Mouse (Mus musculus) heart, postnatal 25 days (tissue): ENCODE measurements around the gene Zdhhc8. TPM values are rescaled to one million over a fixed set of nuclear protein-coding genes. Genes with fewer than 3 reads are reported as not detected.

ENCODE experiments used
- DNase-seq: peaks from one replicate; pipeline ENCODE4 v3.0.0; 2022; ENCODE audit warnings: low spot score
- intact Hi-C: fragments of 180-260 bp; cut with DNase I; formaldehyde crosslinking; loops from one replicate; pipeline ENCODE4 v1.15.1; 2025
- total RNA-seq, 2 experiments: library from RNA; stranded (reverse); gene quantifications; 2 replicates each; pipeline ENCODE4 v1.2.3; 2021

The Zdhhc8 gene
- total RNA-seq, 2 experiments from 2014 or later: 22.4 to 24.1 TPM

DNA sequence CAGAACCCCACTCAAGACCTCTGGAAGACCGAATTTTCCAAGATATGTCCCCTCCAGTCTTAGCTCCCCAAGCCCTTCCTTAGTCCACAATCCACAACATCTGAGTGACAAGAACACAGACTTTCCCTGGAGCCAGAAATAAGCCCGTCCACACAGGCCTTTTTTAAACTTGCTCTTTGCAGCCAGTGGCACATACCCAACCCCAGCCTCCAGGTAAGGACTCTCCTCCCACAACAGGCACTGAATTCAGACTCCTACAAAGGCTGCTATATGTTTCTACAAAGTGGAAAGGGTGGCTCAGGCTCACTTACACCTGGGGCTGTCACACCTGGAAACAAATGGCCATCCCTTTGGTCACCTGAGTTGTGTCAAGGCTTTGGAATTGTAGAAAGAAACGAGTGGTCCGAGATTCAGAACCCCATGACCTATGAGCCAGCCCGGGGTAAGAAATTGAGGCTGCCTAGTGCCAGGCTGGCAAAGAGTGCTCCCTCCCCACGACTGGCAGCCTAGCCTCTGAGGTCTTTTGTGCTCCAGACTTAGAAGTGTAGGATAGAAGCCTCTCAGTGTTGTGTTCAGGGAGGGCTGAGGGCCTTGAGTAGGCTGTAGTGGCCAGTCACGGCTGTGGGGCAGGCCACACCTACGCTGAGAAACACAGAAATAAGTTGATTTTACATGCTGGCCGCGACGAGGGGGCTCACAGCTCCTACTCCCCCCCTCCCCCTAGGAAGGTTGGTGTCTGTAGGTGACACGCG, 841 bp downstream of the Zdhhc8 start:
- intact Hi-C loops: loop anchor here (10.0 kb wide), 1 partner anchor 309 kb away; the partner anchor contains the start of gene Slc25a1
- DNase-seq: no peak

DNA sequence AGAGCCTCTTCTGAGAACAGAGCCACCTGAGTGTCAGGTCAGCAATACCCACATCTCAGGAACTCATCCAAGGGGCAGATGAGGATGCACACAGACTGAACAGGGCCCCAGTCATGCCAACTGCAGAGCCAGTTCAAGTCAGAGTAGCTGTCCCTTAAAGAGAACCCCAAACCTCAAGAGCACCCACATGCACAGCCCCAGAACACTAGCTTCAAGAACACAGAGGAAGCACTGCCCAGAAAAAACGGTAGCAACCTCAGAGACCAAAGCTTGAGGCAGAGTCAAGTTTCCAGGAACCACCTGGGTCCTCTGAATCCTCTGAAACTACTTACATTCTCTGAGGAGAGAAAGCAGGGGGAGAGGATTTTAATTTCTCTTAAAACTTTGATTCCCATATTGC, 1.5 kb downstream of the Zdhhc8 start:
- DNase-seq: no peak
- intact Hi-C loops: loop anchor here (10.0 kb wide), 1 partner anchor 309 kb away; the partner anchor contains the start of gene Slc25a1

DNA sequence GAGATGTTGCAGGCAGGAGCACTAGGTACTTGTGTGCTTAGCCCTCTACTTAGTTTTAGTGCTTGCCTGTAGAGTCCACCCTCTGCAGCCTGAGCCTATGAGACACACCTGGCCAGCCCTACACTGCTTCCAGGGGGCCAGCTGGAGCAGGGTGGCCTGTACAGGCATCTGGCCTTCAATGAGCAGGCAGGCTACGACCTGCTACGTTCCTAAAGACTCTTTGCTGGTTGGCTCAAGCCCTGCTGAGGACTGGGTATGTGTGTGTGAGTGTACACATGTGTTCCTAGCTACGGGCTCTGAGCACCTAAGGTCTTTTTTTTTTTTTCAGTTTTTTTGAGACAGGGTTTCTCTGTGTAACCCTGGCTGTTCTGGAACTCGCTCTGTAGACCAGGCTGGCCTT, 3.5 kb downstream of the Zdhhc8 start:
- DNase-seq: no peak
- intact Hi-C loops: loop anchor here (10.0 kb wide), 1 partner anchor 307 kb away; the partner anchor contains the start of gene Slc25a1

DNA sequence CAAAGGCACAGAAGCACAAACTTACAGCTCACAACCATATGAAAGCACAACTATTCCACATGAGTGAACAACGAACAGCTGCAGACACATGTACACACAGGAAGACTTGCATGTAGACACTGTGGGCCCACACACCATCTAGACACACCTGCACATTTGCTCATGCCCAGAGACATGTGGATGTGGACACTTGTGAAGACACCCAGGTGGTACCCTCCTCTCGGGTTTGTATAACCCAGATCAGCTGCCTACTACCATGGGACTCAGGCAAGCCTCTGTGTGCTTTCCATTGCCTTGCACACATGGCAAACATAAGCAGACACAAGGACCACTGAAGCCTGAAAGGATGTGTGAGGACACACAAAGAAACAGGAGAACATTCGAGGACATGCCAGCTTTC, 3.9 kb downstream of the Zdhhc8 start:
- DNase-seq: no peak
- intact Hi-C loops: loop anchor here (10.0 kb wide), 1 partner anchor 306 kb away; the partner anchor contains the start of gene Slc25a1

DNA sequence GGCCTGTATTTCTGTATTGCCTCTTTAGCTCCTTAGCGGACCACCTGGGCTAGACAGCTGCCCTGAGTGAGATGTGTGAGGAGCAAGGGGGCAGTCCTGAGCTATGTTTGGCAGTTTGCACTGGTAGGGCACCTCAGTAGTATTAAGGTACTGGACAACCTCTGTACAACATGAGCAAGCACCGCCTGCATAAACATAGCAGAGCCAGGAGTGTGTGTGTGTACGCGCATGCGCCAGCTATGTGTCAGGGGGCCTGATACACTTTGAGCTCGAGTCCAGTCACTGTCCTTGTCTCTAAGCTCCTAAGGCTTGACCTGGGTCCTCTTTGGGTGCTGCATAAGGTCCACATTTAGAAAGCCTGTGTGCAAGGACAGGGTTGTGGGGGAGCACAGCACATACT, 4.3 kb downstream of the Zdhhc8 start:
- no peak for DNase-seq
- intact Hi-C loops: loop anchor here (10.0 kb wide), 1 partner anchor 306 kb away; the partner anchor contains the start of gene Slc25a1

DNA sequence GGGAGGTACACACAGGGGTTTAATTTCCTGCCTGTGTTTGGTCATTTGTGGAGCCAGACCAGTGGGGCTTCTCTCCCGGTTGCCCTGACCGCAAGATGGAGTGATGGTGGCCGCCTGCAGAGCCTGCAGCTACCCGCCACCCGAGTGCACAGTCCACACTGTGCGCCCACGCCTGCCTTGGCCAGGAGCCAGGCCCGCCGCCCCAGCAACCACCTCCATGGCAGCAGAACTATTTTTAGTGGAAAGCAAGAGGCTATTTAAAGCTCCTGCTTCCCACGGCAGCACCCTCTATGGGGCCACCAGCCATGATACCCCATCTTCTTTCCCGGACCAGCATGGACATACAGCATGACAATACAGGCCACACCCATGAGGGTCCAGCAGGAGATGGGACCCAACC, 5.3 kb downstream of the Zdhhc8 start:
- DNase-seq: no peak
- intact Hi-C loops: loop anchor here (10.0 kb wide), 1 partner anchor 305 kb away; the partner anchor contains the start of gene Slc25a1

DNA sequence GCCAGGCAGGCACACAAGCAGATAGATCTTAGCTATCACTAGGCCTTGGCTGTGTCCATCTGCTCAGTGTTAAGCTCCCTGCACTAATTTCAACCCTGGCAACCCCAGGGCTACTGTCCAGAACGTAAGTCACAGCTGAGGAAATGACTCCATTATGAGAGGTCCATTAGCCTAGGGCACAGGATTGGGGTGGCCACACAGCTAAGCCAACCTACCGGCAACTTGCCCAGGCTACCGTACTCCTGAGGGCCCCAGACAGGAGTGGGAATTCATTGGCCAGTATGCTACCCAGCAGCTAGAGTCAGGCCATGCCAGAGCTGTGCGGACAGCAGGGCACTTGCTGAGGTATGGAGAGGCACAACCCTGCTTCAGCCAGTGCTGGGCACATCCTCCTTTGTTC, 6.1 kb downstream of the Zdhhc8 start:
- no peak for DNase-seq
- intact Hi-C loops: no loop called here

DNA sequence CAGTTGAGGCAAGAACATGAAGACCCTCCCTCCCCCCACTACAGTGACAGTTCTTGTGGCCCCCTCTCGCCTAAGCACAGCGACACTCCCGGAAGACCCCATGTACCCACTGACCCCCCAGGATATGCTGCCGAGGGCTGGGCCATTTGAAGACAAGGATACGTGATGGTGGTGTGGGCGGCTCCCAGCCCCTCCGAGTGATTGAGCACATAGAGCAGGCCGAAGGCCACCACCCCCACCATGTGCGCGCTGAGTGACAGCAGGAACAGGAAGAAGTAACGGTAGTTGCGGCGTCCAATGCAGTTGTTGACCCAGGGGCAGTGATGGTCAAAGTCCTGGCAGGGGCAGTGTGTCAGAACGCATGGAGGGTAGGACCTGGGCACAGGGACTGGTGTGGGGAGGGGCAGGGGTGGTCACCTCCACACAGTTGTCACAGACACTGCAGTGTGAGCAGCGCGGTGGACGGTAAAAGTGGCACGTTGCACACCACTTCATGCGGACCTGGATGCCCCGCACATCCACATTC, 7.0 kb downstream of the Zdhhc8 start:
- intact Hi-C loops: no loop called here
- no peak for DNase-seq

DNA sequence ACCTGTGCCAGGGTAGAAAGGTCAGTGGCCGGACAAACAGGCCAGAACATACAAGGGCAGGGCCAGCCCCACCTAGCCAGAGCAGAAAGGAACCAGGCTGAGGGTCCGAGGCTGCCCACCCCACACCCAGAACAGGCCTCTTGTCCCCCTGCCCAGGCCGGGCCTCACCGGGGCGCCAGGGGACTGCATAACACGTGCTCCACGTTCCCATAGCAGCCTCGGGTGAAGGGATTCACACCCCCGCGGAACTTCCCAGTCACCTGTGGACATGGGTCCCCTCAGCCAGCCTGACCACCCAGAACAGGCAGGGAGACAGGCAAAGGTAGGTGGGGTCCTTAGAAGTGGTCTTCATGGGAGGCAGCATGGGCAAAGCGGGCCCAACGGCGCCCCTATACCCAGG, 7.7 kb downstream of the Zdhhc8 start:
- no peak for DNase-seq
- intact Hi-C loops: no loop called here

DNA sequence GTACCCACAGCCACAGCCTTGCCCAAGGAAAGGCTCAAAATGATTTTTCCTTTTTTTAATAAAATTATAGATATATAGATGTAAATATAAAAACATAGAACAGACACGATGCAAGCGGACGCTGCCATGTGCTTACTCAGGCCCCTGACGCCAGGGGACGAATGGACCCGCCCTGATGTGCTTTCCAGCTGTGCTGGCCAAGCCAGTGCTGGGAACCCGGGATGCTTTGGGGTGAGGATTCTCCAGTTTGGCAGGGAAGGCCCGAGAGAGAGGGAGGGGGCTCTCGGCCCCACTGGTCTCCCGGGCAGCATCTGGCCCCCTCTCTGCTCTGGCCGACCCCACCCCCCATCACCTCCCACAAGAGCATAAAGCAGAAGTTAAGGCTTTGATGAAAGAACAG, 12.7 kb downstream of the Zdhhc8 start:
- intact Hi-C loops: no loop called here
- no peak for DNase-seq

DNA sequence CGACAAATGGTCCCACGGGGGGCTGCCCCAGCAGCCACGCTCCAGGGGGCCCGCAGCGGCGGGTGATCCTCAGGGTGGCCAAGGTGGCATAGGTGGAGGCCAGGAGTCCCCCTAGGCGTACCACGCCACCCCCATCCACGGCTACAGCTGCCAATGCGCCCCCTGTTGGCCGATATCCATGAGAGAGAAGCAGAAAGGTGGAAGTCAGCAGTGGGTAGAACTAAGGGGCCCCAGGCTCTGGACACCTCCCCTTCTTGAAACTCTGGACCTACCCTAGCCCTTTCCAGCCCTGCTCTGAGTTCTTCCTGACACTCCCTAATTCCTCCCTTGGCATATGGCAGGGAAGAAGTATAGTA, 13.4 kb downstream of the Zdhhc8 start:
- intact Hi-C loops: no loop called here
- DNase-seq: no peak

DNA sequence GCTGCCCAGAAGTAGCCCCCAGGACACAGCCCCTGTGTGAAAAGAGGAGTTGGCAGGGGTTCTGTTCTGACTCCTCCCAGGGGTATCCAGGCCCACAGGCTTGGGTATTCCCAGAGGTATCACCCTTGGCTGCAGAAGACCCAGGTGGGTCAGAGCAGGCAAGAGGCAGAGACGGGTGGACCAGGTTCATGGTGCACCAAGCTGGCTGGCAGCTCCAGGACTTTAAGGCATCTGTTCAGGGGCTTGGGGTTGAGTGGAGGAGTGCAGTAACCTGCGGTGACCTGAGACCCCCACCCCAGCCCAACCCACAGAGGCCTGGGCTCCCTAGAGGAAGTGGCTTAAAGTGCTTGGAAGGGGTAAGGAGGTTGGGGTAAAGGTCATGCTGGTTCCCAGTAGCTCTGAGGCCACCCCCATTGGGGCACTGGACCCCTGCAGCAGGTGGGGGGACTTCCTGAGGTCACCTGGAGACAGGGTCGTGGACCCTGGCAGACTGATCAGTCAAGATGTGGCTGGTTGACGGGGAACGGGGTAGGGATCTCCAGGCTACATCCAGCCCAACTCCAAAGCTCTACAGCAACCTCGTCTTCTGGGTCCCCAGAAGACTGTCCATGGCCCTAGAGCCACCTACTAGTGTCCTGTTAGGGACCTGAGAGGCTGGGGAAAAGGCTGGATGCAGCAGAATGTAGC, 13.9 kb downstream of the Zdhhc8 start:
- no peak for DNase-seq
- intact Hi-C loops: no loop called here

DNA sequence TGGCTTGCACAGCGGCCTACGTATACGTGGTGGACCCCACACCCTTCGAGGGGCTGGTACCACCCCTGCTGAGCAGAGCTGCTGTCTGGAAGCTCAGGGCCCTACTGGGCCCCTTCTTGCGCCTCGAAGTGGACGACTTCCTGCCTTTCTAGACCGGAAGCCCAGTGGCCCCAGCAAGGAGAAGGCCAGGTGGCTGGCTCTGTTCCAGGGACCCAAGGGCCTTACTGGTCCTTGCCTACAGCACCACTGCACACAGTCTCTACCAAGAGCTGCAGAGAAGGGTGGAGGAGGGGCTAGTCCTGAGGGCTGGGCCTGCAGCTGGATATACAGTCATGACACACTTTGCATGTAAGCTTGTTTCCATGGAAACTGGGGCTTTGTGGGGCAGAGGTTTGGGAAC, 14.9 kb downstream of the Zdhhc8 start:
- intact Hi-C loops: no loop called here
- no peak for DNase-seq

DNA sequence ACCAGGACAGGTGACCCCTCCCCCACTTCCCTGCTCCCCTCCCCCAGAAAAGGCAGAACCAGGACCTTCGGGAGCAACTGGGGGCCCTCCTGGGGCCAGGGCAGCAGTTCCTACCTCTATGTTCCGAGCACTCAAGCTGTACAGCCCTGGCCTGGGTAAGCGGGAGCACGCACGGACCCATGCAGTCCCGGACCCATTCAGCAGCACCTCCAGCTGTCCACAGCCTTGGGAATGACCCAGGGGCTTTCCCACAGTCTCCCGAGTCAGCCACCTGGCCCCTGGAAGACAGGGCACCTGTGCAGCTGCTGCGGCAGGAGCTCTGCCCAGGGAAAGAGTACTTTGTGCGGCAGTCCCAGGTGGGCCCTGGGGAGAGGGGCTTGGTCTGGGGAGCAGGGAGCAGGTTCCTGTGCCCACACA, 16.3 kb downstream of the Zdhhc8 start:
- intact Hi-C loops: no loop called here
- no peak for DNase-seq

DNA sequence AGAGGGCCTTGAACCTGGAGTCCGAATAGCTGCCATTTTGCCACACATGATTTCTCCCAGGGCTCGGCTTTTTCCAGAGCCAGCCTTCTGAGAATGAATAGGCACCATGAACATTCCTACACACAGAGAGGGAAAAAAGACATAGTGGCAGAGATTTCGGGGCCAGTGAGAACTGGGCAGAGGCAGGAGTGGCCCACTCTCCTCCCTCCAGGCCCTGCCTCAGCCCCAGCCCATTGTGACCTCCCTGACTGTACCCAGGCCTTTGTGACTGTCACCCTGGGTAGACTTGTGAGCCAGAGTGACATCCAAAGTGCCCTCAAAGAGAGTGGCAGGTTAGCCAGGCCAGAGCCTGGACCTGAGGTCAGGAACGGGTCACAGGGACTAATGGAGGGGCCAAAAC, 17.4 kb downstream of the Zdhhc8 start, which contains the start of gene Ccdc188:
Gene Ccdc188 (plus strand): TSS at position 301 of the 400 bp plus-strand sequence.
- intact Hi-C loops: no loop called here

DNA sequence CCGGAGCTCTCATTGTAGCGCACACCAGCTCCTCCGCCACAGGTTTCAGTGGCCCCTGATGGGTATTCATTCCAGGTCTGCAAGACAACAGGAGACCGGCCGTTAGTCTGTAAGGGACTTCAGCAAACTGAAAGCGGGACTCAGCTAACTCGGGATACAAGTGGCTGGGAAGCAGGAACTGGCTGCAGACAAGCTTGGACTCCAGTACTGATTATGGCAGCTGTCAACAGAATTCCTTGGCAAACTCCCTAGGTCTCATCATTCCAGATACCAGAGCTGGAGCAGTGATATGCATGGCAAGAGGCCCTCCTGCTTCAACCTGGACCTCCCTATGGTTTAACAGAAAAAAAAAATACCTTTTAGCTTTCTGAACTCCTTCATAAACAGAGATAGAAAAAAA, 20.1 kb downstream of the Zdhhc8 start:
- DNase-seq: no peak
- intact Hi-C loops: loop anchor here (5.0 kb wide), 1 partner anchor 93 kb away; no protein-coding TSS in a partner anchor

More for the DNA sequence above, 17.4 kb downstream of the Zdhhc8 start, which contains the start of gene Ccdc188:
- no peak for DNase-seq

DNA sequence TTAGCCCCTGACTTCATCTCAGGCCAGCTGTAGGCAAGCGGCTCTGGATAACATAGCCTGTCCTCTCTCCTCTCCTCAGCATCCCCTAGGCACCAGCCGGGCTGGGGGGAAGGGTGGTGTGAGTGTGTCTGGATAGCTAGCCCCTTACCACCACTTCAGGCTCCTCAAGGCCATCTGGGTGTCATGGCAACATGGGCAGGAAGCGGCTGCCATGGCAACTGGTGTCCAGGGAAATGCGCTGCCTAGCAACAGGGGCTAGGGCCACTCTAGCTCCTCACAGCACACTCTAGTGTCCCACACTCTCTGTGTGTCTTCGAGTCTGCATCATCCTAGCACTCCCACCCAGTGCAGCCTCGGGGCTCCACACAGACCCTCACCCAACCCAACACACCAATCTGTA, 21.2 kb downstream of the Zdhhc8 start:
- intact Hi-C loops: loop anchor here (5.0 kb wide), 1 partner anchor 91 kb away; no protein-coding TSS in a partner anchor
- DNase-seq: no peak

DNA sequence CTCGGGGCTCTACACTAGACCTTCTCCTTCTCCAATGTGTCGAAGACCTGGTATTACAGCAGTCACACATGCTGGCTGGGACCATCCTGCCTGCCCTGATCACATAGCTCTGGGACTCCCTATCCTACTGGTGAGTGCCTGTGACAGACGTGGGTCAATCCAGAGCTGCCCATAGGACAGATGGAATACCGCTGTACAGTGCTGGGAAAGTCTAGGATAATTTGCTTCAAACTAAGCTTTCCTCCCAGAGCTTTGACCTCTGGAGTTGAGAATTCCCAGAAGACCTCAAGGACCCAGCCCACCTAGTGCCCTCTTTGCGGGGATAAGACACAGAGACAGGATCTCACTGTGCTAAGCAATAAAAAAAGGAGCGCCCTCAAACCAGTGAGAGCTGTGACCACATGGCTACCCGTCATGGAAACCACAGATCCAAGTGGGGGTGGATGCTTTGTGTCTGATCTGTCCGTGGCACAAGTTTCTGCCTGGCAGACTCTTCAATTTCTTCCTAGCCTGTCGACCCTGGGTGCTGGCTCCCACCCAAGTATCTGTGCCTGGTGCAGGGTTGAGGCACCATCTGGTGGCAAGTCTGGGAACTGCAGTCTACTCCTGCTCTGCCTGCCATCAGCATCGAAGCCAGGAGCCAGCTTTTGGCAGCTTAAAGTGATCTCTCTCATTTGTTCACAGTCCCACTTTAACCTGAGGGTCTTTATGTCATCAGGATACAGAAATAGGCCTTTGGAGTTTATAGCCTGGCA, 23.3 kb downstream of the Zdhhc8 start:
- intact Hi-C loops: loop anchor here (1.0 to 5.0 kb wide), 4 partner anchors 39 to 159 kb away; partner anchors contain the start of gene Dgcr6
- peak; percentile 53 for DNase-seq

DNA sequence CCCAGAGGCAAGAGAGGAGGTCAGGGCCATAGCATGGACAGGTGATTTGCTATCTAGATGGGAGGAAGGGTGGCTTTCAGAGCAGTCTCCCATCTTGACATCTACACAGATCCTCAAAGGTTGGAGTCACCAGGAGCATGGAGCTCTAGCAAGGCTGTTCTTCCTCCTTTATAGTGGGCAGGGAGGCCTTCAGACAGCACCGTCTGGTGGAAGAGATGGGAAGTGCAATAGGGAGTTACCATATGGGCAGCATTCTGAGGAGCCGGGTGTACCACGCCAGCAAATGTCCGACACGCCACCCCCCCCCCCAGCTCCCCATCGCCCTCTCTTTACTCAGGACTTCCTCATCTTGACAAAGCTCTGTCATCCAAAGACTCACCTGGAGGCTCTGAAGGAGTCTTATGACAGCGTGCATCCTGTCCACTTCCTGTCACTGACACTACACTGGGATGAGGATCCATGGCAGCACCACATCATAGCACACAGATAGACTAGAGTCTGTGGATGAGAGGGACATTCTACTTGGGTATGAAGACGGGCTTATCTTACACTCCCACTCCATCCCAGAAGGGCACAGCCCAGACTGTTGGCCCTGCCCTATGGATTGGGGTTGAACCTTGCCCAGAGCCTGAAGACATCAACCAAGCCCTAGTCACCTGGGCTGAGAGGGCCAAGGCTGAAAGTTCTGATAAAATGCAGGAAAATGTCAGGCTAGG, 24.1 kb downstream of the Zdhhc8 start:
- intact Hi-C loops: loop anchor here (1.0 to 5.0 kb wide), 4 partner anchors 38 to 158 kb away; partner anchors contain the start of gene Dgcr6
- no peak for DNase-seq
